Mouse (Mus musculus) frontal cortex, postnatal 10 days (tissue): ENCODE data around the gene Bach2.

Source experiments
- DNase-seq, 2 experiments: peaks; one replicate each; pipeline ENCODE4 v3.0.0; 2022; ENCODE audit warnings: low spot score in 2 of 2, mixed read lengths in 1 of 2

Gene Bach2

GRCm38 (mm10) chr4:32357996-32358600, 119.5 kb downstream of the Bach2 start:
- no peak for DNase-seq

- no peak for DNase-seq
These were observed 120.2 kb downstream of the Bach2 start for GRCm38 (mm10) chr4:32358602-32359464.

GRCm38 (mm10) chr4:32359634-32360033, 121.0 kb downstream of the Bach2 start:
- DNase-seq, result no peak

- no peak for DNase-seq
These were observed 121.9 kb downstream of the Bach2 start for GRCm38 (mm10) chr4:32360496-32360895.

- DNase-seq, result no peak
These were observed 124.9 kb downstream of the Bach2 start for GRCm38 (mm10) chr4:32363488-32363984.

GRCm38 (mm10) chr4:32365144-32365907, 126.7 kb downstream of the Bach2 start:
- DNase-seq, result no peak

GRCm38 (mm10) chr4:32366176-32366575, 127.6 kb downstream of the Bach2 start:
- no peak for DNase-seq

- DNase-seq, result no peak
These were observed 129.7 kb downstream of the Bach2 start for GRCm38 (mm10) chr4:32368345-32368744.

- peak in 1 of 2 experiments; percentile 44 for DNase-seq
These were observed 134.5 kb downstream of the Bach2 start for GRCm38 (mm10) chr4:32373085-32373484.

GRCm38 (mm10) chr4:32373527-32373926, 134.9 kb downstream of the Bach2 start:
- no peak for DNase-seq

- no peak for DNase-seq
These were observed 136.4 kb downstream of the Bach2 start for GRCm38 (mm10) chr4:32374751-32375582.

GRCm38 (mm10) chr4:32375721-32376526, 137.3 kb downstream of the Bach2 start:
- no peak for DNase-seq

- no peak for DNase-seq
These were observed 137.9 kb downstream of the Bach2 start for GRCm38 (mm10) chr4:32376527-32376948.

- DNase-seq, result no peak
These were observed 140.5 kb downstream of the Bach2 start for GRCm38 (mm10) chr4:32379140-32379539.

- no peak for DNase-seq
These were observed 143.2 kb downstream of the Bach2 start for GRCm38 (mm10) chr4:32381666-32382381.

- no peak for DNase-seq
These were observed 146.5 kb downstream of the Bach2 start for GRCm38 (mm10) chr4:32385121-32385520.

- no peak for DNase-seq
These were observed 147.0 kb downstream of the Bach2 start for GRCm38 (mm10) chr4:32385623-32386022.

GRCm38 (mm10) chr4:32386346-32386745, 147.7 kb downstream of the Bach2 start:
- DNase-seq, result no peak

- no peak for DNase-seq
These were observed 148.3 kb downstream of the Bach2 start for GRCm38 (mm10) chr4:32386931-32387330.
